Mouse (Mus musculus) cerebellum, adult 2 months (tissue): ENCODE results near the gene Matn4. TPM values are rescaled to one million over a fixed set of nuclear protein-coding genes. Genes with fewer than 3 reads are reported as not detected.

ENCODE experiments used
- DNase-seq, 2 experiments: peaks; one replicate each; pipeline ENCODE4 v3.0.0; 2021
- H3K27ac ChIP-seq: fragments of 200-500 bp; 2 replicates; pipeline ENCODE4 v1.5.1; 2012; ENCODE audit warnings: low read length, control low read depth, inconsistent platforms; ENCODE audit not compliant: insufficient read depth
- H3K27me3 ChIP-seq: fragments of 200-500 bp; 2 replicates; pipeline ENCODE4 v1.6.1; 2012; ENCODE audit warnings: inconsistent platforms, mild to moderate bottlenecking, low read length, moderate library complexity; ENCODE audit not compliant: control insufficient read depth, insufficient read depth
- H3K4me1 ChIP-seq: fragments of 200-500 bp; 2 replicates; pipeline ENCODE4 v1.6.1; 2011; ENCODE audit warnings: low read length; ENCODE audit not compliant: control insufficient read depth, insufficient read depth
- H3K4me3 ChIP-seq: fragments of 200-500 bp; replicated peaks from 2 replicates; pipeline ENCODE3; 2011; ENCODE audit warnings: mild to moderate bottlenecking, low read depth, low read length, control low read depth; ENCODE audit not compliant: insufficient read depth
- CTCF ChIP-seq: fragments of 200-500 bp; IDR thresholded peaks from 2 replicates; pipeline ENCODE4 v1.5.1; 2011; ENCODE audit warnings: low read depth, mild to moderate bottlenecking, control low read depth, low read length, moderate library complexity, borderline replicate concordance; ENCODE audit not compliant: insufficient read depth
- POLR2A ChIP-seq: fragments of 200-500 bp; IDR thresholded peaks from 2 replicates; pipeline ENCODE4 v1.6.1; 2011; ENCODE audit warnings: low read length, control low read depth, borderline replicate concordance; ENCODE audit not compliant: insufficient read depth
- WGBS: fragments of 180-500 bp; shearing (Covaris S2); methylation state at CpG from one replicate; pipeline ENCODE4 v1.1.7; 2018; 5-methylcytosine and 5-hydroxymethylcytosine counted together
- polyA plus RNA-seq: library from polyadenylated mRNA; depleted of rRNA; stranded (reverse); fragments of >200 nt; gene quantifications from 2 replicates; pipeline ENCODE4 v1.2.3, GENCODE M21; 2012

The Matn4 gene
- polyA plus RNA-seq, 1 experiment: 5.9 TPM

GRCm38 (mm10) chr2:164418308-164418875, 13.4 kb upstream of the Matn4 start:
- DNase-seq: no peak
- WGBS: 43% methylated on average over 3 of the region's 3 CpGs
- no peaks in the 10 kb centered on the region for H3K27me3 ChIP-seq
- no peaks in the 10 kb centered on the region for H3K4me1 ChIP-seq
- TF ChIP-seq POLR2A (no peak), CTCF (no peak)
- no peak overlapping the region for H3K4me3 ChIP-seq
- no peak overlapping the region for H3K27ac ChIP-seq

- 2% methylated on average over 2 of the region's 2 CpGs for WGBS
- no peaks in the 10 kb centered on the region for H3K27me3 ChIP-seq
- no peak for DNase-seq
- TF ChIP-seq CTCF: peak; percentile 60; the same call in 1 of the 2 replicates
- TF ChIP-seq POLR2A: no peak
- H3K27ac ChIP-seq: no peak overlapping the region
- H3K4me1 ChIP-seq: no peaks in the 10 kb centered on the region
- H3K4me3 ChIP-seq: no peak overlapping the region
These were observed 12.2 kb upstream of the Matn4 start for GRCm38 (mm10) chr2:164417198-164417597.

GRCm38 (mm10) chr2:164414581-164414980, 9.6 kb upstream of the Matn4 start:
- H3K4me3 ChIP-seq: no peak overlapping the region
- no peaks in the 10 kb centered on the region for H3K27me3 ChIP-seq
- DNase-seq: no peak
- WGBS: 73% methylated on average over 10 of the region's 10 CpGs
- no peak for TF ChIP-seq CTCF
- no peak for TF ChIP-seq POLR2A
- H3K27ac ChIP-seq: no peak overlapping the region
- no peaks in the 10 kb centered on the region for H3K4me1 ChIP-seq

- TF ChIP-seq POLR2A (no peak), CTCF (no peak)
- no peak overlapping the region for H3K4me3 ChIP-seq
These were observed 9.2 kb upstream of the Matn4 start for GRCm38 (mm10) chr2:164414167-164414566.

GRCm38 (mm10) chr2:164407708-164408107, 2.7 kb upstream of the Matn4 start:
- no peaks in the 10 kb centered on the region for H3K4me1 ChIP-seq
- H3K27ac ChIP-seq: no peak overlapping the region
- DNase-seq: peak; percentile 56 to 70
- TF ChIP-seq CTCF: peak; percentile 82
- no peak for TF ChIP-seq POLR2A
- no peaks in the 10 kb centered on the region; the same call in 1 of the 2 replicates for H3K27me3 ChIP-seq
- under 1% methylated on average over 22 of the region's 22 CpGs for WGBS
- H3K4me3 ChIP-seq: no peak overlapping the region

More at GRCm38 (mm10) chr2:164414167-164414566, 9.2 kb upstream of the Matn4 start:
- 27% methylated on average over 28 of the region's 28 CpGs for WGBS
- DNase-seq: no peak
- H3K27me3 ChIP-seq: no peaks in the 10 kb centered on the region
- H3K27ac ChIP-seq: no peak overlapping the region
- no peaks in the 10 kb centered on the region for H3K4me1 ChIP-seq

- TF ChIP-seq POLR2A: no peak
- TF ChIP-seq CTCF: no peak
- Histone ChIP-seq H3K4me3 (no peak overlapping the region), H3K27ac (no peak overlapping the region), H3K27me3 (no peaks in the 10 kb centered on the region; the same call in 1 of the 2 replicates), H3K4me1 (no peaks in the 10 kb centered on the region)
- WGBS: 43% methylated on average over 5 of the region's 5 CpGs
- DNase-seq: no peak
These were observed 559 bp upstream of the Matn4 start for GRCm38 (mm10) chr2:164405519-164405918.

GRCm38 (mm10) chr2:164404082-164404990, 624 bp downstream of the Matn4 start:
- no peak overlapping the region for H3K27ac ChIP-seq
- no peak for DNase-seq
- 3% methylated on average over 44 of the region's 49 CpGs for WGBS
- no peaks in the 10 kb centered on the region; the same call in 1 of the 2 replicates for H3K27me3 ChIP-seq
- TF ChIP-seq POLR2A (no peak), CTCF (no peak)
- no peaks in the 10 kb centered on the region for H3K4me1 ChIP-seq
- H3K4me3 ChIP-seq: no peak overlapping the region

- Histone ChIP-seq H3K4me3 (no peak overlapping the region), H3K4me1 (no peaks in the 10 kb centered on the region), H3K27me3 (no peaks in the 10 kb centered on the region; the same call in 1 of the 2 replicates), H3K27ac (no peak overlapping the region)
- DNase-seq: no peak
- TF ChIP-seq CTCF (no peak), POLR2A (no peak)
- 16% methylated on average over 14 of the region's 14 CpGs for WGBS
These were observed 1.4 kb downstream of the Matn4 start for GRCm38 (mm10) chr2:164403396-164404081.
